Mouse (Mus musculus): ENCODE measurements around the gene Grin2c.

Gene Grin2c

DNA sequence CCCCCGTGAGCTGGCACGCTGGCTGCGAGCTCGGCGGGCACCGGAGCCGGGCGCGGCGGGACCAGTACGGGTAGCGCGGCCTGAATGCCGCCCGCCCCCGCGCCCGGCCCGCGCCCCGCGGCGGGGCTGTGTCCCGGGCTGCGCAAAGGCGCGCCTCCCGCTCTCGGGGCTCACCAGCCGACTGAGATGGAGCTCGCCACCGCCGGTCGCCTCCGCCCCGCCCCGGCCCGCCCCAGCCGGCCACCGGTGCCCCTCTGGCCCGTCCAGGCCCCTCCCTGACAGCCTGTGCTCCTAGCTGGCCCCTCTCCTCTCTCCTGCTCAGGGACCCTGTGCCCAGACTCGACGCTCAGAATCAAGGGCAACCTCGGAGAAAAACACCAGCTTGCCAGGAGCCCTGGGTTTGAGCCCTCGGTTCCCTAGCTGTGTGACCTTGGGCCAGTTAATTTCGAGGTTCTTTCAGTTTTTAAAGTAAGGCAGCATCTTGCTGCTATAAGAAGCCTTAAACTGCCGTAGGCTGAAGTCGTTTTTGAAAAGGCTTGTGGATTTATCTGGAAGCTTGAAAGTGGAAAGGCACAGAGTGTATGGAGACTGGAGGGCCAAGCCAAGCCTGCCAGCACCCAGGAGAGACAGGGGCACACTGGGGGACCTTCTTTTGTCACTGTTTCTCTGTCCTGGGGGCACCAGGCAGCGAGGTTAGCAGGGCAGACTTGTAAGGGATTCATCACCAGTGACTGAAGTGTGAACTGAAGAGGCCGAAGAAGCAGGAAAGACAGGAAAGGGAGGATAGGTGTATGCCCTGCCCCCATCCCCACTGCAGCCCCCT, at the start of gene Grin2c:
TSS of gene Grin2c (minus strand) at position 183 of the 823 bp plus-strand sequence.
- DNase-seq (ENCODE audit: low read depth, low spot score): no peak

DNA sequence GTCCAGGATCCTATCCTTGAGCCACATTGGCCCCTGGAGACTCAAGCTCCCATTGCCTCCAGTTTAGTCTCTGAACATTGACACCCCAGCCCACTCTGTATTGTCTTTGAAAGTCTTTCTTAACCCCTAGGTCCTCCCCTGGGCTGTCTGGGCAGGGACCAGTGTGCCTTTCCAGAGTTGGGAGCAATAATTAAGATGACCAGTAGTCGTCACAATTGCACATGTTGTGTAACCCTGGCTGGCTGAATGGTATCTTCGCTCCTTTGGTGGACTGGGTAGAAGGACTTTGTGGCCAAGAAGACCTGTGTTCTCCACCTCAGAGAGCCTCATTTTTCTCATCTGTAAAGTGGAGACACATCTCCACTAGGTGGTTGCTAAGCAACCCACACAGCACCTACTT, 47.2 kb upstream of the Grin2c start:
- DNase-seq (ENCODE audit: low read depth, low spot score): peak; percentile 49

DNA sequence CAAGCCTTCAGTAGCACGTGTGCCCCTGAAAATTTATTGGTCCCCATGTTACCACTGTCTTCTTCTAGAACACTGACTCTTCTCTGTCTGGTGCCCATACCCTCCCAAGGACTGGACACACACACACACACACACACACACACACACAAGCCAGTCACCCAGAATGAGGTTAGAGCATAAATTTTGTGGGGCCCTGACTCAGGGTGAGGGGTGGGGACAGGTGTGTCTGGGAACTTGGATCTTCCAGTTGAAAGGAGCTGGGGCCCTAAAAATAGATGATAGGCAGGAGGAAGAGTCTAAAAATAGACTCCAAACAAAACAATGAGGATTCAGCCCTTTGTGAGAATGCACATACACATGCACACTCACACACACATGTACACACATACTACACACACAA, 41.7 kb upstream of the Grin2c start:
- no peak for DNase-seq (ENCODE audit: low read depth, low spot score)

DNA sequence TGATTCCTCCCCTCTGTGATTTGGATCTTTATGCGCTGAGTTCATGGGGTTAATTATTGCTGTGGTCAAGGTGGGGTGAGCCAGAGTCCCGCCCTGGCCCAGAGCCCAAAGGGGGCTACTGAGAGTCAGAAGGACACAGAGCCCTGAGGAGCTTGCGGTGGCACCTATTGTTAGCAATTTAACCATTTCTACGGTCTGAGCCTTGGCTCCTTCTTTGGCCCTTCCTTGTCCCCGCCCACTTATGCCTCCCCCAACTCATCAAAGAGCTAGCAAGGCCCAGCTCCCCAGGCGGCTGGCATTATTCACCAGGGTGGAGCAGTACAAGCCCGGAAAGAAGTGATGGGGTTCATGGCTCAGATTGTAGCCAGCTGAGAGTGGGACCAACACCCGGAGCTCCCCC, 39.8 kb upstream of the Grin2c start, which contains the start of gene Otop2:
TSS of gene Otop2 (plus strand) at position 301 of the 400 bp plus-strand sequence.
- DNase-seq (ENCODE audit: low read depth, low spot score): no peak

DNA sequence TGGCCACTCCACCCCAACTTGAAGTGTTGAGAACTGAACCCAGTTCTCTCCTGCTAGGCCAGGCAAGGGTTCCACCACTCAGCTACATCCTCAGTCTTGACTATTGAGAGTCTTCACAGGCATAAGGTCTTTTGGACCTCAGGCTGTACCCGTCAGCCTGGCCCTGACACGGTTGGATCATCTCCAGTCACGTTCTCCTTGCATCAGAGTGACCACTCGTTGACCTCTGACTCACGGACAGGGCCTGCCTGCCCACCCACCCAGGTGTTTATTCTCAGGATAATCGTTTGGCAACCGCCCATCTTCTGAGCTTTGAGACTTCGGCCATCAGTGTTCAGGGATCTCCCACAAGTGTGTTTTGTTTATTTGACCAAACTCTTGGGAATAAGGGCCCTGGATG, 36.1 kb upstream of the Grin2c start:
- DNase-seq (ENCODE audit: low read depth, low spot score): peak; percentile 11

DNA sequence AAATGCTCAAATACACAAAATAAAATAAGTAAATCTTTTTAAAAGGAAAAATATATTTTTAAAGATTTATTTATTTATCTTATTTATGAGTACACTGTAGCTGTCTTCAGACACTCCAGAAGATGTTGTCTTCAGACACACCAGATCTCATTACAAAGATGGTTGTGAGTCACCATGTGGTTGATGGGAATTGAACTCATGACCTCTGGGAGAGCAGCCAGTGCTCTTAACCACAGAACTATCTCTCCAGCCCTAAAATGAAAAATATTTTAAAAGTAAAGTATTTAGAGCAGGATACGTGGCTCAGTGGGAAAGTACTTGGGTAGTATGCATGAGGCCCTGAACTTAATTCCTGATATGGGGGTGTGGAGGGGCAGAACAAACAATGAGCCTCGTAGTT, 34.3 kb upstream of the Grin2c start:
- peak; percentile 94 for DNase-seq (ENCODE audit: low read depth, low spot score)

DNA sequence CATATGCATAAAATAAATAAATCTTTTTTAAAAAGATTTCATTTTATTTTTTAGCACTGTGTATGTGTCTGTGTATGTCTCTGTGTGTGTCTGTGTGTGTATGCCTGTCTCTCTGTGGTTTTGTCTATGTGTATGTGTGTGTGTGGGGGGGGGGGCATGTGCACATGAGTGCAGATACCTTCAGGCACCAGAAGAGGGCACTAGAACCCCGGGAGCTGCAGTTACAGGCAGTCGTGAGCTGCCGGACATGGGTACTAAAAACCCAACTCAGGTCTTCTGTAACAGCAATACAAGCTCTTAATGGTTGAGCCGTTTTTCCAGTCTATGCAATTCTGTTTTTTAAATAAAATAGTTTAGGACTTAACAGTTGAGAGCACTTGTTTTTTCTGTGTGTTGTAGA, 33.7 kb upstream of the Grin2c start:
- DNase-seq (ENCODE audit: low read depth, low spot score): no peak

DNA sequence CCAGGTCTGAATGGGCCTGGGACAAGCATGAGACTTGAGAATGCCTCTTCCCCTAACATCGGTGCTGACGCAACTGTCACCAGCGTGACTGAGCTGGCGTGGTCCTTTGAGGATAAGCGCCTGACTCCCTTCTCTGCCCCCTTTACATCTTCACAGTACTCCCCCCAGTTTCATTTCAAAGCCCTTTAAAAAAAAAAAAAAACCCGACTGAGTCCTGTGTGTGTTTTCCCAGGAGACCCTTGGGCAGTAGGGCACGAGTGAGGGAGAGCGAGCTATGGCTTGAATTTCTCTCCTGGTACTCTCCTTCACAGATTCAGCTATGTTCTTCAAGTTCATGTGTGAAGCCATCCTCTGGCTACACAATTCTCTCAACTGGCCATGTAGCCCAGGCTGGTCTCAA, 31.1 kb upstream of the Grin2c start:
- DNase-seq (ENCODE audit: low read depth, low spot score): no peak

DNA sequence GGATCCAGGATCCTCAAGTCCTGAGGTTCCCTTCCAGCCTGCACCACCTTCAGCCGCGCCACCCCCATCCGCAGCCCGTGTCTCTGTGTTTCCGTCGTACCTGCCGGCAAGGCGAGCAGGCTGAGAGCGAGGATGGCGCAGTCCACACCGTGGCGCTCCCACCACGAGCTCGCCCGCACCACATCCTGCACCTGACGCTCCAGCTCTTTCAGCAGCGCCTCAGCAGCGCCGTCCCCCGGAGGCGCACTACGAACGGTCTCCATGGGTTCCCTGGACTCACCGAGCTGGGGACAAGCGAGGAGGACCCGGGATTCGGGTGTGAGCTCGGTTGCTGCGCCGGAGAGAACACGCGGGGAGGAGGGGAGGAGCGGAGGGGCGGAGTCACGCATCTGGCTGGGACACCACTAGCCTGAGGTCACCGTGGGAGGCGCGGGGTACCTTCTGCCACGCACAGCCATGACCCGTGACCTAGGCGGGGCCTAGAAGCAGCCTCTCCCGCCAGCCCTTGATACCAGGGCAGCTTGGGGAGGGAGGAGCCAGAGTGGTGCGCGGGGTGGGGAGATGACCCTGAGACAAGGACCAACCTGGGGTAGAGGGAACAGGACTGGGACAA, 30.3 kb upstream of the Grin2c start, which contains the start of gene Fads6:
TSS of gene Fads6 (minus strand) at position 450 of the 613 bp plus-strand sequence.
- DNase-seq (ENCODE audit: low read depth, low spot score): no peak

DNA sequence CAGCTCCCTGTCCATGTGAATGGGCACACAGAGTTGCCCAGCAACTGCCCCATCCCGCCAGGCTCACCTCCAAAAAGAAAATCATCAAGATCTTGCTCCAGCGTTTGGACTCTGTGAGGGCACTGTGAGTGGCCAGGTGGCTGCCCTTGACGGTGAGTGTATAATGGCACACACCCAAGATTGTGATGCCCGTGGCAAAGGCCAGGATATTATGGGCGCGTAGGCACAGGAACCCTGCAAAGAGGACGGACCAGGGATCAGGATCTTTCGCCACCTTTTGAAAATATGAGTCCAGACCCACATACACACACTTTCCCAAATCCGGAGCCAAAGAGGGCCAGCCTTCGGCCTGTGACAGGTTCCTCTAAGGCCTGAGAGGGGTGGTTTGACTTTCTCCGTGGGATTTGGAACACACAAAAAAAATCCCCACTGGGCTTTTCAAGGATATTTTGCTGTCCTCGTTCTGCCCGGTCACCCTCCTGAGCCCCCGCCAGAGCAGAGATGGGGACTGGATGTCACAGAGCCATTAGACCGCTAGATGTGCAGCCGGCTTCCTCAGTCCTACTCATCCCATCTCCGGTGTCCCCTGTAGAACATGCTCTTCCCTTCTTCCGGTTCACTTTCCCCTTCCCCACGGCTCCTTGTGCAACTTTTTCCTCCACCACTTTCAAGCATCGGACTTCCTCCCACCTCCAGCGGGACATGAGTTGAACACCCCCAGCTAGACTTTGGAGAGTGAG, 29.6 kb upstream of the Grin2c start:
- DNase-seq (ENCODE audit: low read depth, low spot score): no peak

DNA sequence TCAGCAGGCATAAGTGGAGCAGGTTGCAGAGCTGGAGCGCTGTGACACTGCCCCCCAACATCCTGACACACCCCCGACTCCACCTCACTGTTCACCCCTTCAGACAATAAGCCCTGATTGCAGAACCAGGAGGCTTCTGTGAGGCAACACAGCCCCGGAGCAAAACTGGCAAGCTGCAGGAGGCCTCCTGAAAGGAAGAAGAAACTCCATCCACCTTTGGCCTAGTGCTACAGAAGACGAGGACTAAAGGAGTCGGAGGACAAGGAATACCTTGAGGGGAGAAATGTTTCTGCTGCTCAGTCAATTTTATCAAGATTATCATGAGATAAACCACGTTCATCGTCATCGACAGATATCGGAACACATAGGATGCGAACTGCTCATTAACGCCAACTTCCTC, 28.9 kb upstream of the Grin2c start:
- DNase-seq (ENCODE audit: low read depth, low spot score): no peak

DNA sequence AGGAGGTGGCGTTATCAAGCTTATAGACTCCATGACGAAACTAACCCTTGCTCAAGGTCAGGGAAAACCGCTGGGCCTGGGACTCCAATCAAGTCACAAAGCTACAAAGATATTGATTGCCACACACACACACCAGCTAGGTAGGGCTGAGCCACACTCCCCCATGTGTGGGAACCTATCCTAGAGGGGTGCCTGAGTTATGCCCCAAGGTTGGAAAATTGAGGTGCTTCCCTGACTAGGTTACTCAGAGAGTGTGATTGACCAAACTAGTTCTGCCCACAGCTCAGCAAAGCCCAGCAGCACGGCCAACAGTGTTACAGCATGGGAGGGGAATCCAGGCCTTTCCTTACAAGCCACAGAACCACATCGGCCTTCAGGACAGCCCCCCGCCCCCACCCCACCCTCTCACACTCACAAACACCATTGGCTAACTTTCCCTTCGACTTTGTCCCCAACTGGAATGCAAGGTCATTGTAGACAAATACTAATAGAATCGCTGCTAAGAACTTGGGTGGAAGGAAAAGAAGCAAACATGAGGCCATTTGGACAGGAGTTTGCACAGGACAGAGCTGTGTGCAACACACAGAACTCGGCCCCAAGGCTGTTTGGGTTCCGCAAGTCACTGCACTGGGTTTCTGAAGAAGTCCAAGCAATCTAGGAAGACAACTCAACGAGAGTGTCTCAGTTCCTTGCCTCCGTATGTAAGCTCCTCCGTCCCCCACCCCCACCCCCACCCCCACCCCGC, 25.8 kb upstream of the Grin2c start:
- DNase-seq (ENCODE audit: low read depth, low spot score): no peak

DNA sequence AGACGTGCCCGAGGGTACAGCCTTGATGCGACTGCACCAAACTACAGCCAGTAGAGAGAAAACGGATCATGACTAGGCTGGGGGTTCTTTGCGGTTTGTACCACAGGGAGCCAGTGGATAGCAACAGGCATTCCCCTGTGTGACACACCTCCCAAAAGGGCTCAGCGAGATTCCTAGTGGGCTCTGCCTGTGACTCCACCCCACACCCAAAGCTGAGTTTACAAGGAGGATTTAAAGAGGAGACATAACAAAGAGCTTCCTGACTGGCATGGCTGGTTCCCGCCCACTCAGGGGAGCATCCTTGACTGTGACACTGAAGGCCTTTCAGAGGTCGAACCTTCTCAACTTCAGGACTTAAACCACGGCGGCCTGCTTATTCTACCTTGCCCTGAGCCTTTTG, 24.5 kb upstream of the Grin2c start:
- no peak for DNase-seq (ENCODE audit: low read depth, low spot score)

DNA sequence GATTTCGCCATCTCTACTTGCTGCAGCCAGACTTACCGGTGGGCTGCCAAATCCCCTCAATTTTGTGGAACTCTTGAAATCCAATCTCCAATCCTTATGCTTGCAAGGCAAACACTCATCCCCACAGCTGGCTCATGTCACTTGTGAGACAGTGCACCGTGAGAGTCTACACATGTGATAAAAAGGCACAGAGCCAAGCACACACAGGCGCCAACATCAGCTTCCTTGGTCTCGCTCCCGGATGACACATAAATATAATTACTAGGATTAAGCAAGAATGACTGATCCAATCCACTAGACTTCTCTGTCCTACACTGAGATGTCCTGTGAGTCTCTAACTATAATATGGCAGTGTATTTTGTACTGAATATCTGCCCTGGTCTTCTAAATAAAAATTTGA, 23.9 kb upstream of the Grin2c start:
- DNase-seq (ENCODE audit: low read depth, low spot score): peak; percentile 88

DNA sequence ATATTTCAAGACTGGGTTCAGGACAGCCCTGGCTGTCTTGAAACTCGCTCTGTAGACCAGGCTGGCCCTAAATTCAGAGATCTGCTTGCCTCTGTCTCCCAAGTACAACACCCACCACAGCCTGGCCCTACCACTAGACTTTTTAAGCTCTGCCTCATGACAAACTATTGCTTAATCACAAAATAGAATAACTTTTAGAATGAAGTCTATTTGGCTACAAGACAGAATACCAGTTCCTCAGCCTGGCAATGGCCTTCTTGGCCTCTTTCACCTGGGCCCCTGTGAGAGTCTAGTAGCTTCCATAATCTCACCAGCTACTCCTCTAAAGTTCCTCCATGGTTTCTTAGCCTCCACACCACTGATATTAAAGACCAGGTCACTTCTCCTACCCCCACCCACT, 23.3 kb upstream of the Grin2c start:
- DNase-seq (ENCODE audit: low read depth, low spot score): no peak

DNA sequence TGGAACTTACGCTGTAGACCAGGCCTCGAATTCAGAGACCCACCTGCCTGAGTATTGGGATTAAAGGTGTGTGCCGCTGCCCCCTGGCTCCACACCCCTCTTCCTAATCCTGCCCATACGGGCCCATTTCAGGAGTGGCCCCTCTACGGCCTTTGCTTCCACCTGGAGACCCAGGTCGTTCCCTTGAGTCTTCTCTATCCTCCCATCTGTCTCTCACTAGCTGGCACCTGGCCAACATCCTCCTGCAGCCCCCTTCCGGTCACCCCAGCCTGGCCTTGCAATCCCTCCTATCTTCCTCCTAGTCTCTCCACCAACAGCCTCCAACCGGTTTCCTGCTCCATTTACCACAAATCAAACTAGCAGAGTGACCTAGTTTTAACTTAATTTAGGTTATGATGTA, 22.8 kb upstream of the Grin2c start:
- DNase-seq (ENCODE audit: low read depth, low spot score): no peak

DNA sequence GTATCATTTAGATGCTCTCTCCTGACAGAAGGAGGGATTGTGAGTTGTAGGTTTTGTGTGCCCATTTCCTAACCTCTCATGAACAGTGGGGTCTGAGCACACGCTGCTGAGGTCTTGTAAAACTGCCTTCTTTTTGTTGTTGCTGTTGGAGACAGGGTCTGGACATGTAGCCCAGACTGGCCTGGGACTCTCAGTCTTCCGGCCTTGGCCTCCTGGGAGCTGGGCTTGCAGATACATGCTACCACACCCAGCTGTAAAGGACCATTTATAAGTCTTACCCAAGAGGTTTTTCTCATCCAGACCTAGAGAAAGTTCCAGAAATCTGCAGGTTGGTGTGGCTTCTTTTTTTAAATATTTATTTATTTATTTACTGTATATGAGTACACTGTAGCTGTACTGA, 21.3 kb upstream of the Grin2c start:
- DNase-seq (ENCODE audit: low read depth, low spot score): no peak

DNA sequence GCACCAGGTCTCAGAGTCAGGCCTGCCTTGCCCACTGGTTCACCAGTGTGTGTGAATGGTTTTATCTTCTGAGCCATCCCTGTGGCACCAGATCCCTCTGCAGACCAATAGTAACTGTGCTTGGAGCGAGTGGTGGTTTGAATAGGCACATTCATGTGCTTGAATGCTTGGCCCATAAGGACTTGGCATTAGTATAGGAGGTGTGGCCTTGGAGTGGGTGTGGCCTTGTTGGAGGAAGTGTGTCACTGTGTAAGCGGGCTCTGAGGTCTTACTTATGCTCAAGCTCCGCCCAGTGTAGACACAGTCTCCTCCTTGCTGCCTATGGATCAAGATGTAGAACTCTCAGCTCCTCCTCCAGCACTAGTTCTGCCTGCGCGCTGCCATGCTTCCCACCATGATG, 20.3 kb upstream of the Grin2c start:
- DNase-seq (ENCODE audit: low read depth, low spot score): peak; percentile 38

DNA sequence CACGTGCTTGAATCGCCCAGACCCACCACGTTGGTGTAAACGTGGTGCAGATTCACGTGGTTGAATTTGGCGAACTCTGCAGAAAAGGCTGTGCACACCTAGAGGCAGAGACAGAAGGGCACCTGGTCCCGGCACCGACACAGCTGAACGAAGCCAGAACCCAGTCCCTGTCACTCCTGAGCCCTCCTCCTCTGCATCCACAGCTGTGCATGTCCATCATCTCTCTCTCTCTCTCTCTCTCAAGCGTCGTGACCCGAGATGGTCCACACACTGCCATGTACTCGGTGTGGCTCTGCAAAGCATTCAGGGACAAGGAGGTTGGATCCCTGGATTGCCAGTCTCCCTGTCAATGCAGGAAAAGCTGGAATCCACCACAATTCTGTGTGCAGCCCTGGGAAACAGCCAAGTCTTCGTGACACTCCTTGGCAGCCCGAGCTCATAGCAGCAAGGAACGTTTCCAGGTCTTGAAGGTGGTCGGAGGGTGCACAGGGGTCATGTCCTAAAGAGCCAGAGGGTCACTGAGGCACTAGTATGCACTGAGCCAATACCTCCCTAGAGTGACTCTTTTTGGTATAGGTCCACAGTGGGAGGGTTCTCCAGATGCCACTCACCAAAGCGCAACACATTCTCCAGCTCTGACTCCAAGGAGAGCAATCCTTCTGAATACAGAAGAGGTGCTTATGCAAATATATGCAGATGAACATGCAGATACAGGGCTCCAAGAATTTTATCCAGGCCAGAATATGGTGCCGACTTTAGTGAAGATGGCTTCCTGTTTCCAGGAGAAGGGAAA, 19.4 kb upstream of the Grin2c start:
- DNase-seq (ENCODE audit: low read depth, low spot score): no peak

DNA sequence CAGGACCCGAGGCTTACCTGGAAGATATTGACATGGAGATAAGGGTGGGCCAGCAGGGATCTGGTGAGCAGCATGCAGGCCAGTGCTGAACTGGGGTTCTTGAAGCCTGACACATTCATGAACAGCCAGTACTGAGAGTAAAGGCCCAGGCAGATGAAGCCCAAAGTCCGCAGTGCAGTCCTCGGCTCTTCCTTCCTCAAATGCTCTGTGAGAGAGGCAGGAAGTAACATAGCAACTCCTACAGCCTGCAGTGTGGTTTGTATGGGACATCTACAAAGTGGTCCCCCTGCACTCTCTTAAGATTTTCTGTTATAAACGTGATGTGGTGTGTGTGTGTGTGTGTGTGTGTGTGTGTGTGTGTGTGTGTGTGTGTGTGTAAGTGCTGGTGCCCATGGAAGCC, 18.2 kb upstream of the Grin2c start:
- no peak for DNase-seq (ENCODE audit: low read depth, low spot score)

All from 3T3-L1 (cell line).